Mouse (Mus musculus) frontal cortex, postnatal 10 days (tissue): ENCODE results near the gene Fam204a.

Source experiments
- DNase-seq, 2 experiments: peaks; one replicate each; pipeline ENCODE4 v3.0.0; 2022; ENCODE audit warnings: low spot score in 2 of 2, mixed read lengths in 1 of 2

The Fam204a gene

DNA sequence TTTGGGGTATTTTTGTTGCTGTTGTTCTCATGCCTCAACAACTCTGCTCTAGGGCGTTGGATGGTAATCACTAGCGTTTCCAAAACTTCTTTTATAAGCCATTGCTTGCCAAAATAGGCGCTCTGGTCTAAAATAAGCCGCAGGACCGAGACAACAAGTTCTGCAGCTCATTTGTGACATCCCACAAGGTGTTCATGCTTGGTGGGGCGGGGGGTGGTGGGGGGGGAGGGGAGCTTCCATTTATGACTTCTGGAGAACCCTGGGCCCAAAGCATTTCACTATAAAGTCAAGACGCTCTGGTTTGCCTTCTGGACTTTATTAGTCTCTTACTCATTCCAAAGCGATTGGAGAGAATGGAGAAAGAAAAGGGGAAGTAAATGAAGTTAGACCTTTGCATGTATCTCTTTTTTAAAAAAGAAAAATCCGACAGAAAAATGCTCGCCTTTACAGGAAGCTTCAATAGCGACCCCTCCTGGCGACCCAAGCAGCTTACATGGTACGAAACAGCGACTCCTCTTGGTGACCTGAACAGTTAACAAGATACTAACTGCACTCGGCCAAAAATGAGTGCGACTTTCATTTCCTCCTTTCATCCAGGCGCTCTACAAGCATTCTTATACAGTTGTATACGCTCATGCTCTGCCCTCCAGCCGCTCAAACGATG lies 65.8 kb downstream of the Fam204a start:
- no peak for DNase-seq

GRCm38 (mm10) chr19:60159827-60160226 lies 66.7 kb downstream of the Fam204a start:
- no peak for DNase-seq

GRCm38 (mm10) chr19:60155266-60155665 lies 71.2 kb downstream of the Fam204a start:
- no peak for DNase-seq

GRCm38 (mm10) chr19:60153096-60153495 lies 73.4 kb downstream of the Fam204a start:
- no peak for DNase-seq

DNA sequence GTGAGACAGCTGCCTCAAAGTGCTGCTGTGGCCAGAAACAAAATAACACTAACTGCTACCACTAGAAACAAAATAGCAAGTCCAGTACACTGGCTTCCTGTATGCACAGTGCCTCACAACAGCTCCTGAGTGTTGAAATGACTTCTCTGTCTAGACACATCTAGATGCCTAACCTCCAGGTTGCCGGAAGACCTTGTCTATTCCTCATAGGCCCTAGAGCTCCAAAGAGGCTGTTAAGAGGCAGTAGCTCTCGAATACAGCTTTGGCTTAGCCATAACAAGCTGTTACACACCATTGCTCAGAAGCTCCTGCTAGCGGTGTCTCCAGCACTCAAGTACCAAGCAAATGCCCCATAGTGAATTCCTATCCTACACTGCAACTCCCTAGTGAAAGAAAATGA lies 76.4 kb downstream of the Fam204a start:
- DNase-seq = no peak

DNA sequence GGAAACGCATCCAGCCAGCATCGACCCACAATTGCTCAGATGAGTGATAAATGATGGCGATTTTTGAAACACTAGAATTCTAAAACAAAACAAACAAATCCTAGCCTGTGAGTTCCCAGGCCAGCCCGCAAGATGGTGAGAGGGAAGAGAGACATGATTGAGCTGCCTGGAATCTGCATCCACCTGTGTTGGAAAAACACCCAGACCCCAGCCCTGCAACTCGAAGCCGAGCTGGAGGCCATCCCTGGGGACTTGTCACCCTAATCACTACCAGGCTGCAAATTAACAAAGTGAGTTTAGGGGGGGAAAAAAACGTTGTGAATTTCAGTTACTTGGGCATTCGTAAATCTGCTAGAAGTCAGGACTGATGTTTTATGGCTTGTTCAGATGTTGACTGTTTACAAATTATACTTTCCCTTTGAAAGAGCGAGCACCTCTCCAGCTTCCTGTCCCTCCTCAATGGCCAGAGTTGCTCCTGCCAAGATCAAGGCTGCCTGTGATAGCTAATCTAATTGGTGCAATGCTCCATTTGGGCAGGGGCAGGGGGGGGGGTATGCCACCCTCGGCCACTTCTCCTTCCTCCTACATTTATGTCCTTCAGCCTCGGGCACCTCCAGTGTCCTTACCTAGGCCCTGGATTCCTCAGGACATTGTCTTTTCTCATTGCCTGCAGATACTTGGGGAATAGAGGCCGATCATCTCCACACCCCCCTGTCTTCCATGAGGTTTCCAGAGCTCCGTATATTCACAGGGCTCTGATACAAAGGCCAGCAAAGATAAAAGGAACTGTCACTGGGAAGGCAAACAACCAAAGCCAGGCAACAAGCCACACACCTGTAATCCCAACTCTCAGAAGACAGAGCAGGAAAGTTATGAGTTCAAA lies 77.2 kb downstream of the Fam204a start:
- no peak for DNase-seq
